Mouse (Mus musculus): Measurements from ENCODE around the gene B4galt3.

- no peak for TF ChIP-seq CTCF (IDR thresholded peaks at IDR 0.05)
- TF ChIP-seq EP300 (IDR thresholded peaks at IDR 0.05): no peak
These were observed 19.2 kb upstream of the B4galt3 start, which contains the start of gene Ndufs2 for GRCm38 (mm10) chr1:171250680-171251593.
